Mouse (Mus musculus) monocyte, adult 5-6 weeks (primary cell): ENCODE results near the gene Fndc7. TPM values are rescaled to one million over a fixed set of nuclear protein-coding genes. Genes with fewer than 3 reads are reported as not detected.

Experiments used
- ATAC-seq: fragments of 153-309, 156-312 bp; replicated peaks from 2 replicates; pipeline ENCODE4 v1.8.0; 2017; ENCODE audit warnings: mild to moderate bottlenecking; ENCODE audit not compliant: low TSS enrichment, insufficient number of reproducible peaks, severe bottlenecking, poor library complexity, low FRiP score
- total RNA-seq: library from RNA; stranded (forward); fragments of 200-1000, 200-491, 200-594 nt; gene quantifications from 3 replicates; pipeline ENCODE4 v1.2.3, GENCODE M21; 2017

The Fndc7 gene
- 0.53 to 0.68 TPM in 2 of 3 replicates, not detected in the other for total RNA-seq

- ATAC-seq = no peak
Observed at GRCm38 (mm10) chr3:108889908-108890307, at the start of gene Fndc7. Gene Fndc7 (minus strand): TSS chr3:108890008.

- no peak for ATAC-seq
Observed at GRCm38 (mm10) chr3:108939573-108939972, 49.8 kb upstream of the Fndc7 start, which contains the start of gene Henmt1. Gene Henmt1 (plus strand): TSS chr3:108939873.

- no peak for ATAC-seq
Observed at GRCm38 (mm10) chr3:108938691-108939090, 48.9 kb upstream of the Fndc7 start.

GRCm38 (mm10) chr3:108933557-108933956 is 43.7 kb upstream of the Fndc7 start:
- no peak for ATAC-seq

- ATAC-seq = no peak
Observed at GRCm38 (mm10) chr3:108926308-108926707, 36.5 kb upstream of the Fndc7 start.

- ATAC-seq = no peak
Observed at GRCm38 (mm10) chr3:108925677-108926076, 35.9 kb upstream of the Fndc7 start.

- ATAC-seq = no peak
Observed at GRCm38 (mm10) chr3:108921822-108922221, 32.0 kb upstream of the Fndc7 start.

GRCm38 (mm10) chr3:108920442-108921070 is 30.7 kb upstream of the Fndc7 start:
- ATAC-seq = no peak

- ATAC-seq = no peak
Observed at GRCm38 (mm10) chr3:108918852-108919251, 29.0 kb upstream of the Fndc7 start.

GRCm38 (mm10) chr3:108917986-108918385 is 28.2 kb upstream of the Fndc7 start:
- no peak for ATAC-seq

GRCm38 (mm10) chr3:108916857-108917256 is 27.0 kb upstream of the Fndc7 start:
- no peak for ATAC-seq

- ATAC-seq = no peak
Observed at GRCm38 (mm10) chr3:108915999-108916398, 26.2 kb upstream of the Fndc7 start.

GRCm38 (mm10) chr3:108911548-108912413 is 22.0 kb upstream of the Fndc7 start, which contains the start of gene Prpf38b:
Gene Prpf38b (minus strand): TSS chr3:108911727.
- ATAC-seq = peak; percentile 92

- ATAC-seq = peak; percentile 80
Observed at GRCm38 (mm10) chr3:108911081-108911547, 21.3 kb upstream of the Fndc7 start.

GRCm38 (mm10) chr3:108910303-108911080 is 20.7 kb upstream of the Fndc7 start:
- ATAC-seq = no peak

GRCm38 (mm10) chr3:108902934-108903333 is 13.1 kb upstream of the Fndc7 start:
- no peak for ATAC-seq

- no peak for ATAC-seq
Observed at GRCm38 (mm10) chr3:108902038-108902437, 12.2 kb upstream of the Fndc7 start.

- ATAC-seq = no peak
Observed at GRCm38 (mm10) chr3:108900681-108901080, 10.9 kb upstream of the Fndc7 start.

GRCm38 (mm10) chr3:108900147-108900546 is 10.3 kb upstream of the Fndc7 start:
- peak; percentile 97 for ATAC-seq
